Mouse (Mus musculus) ES-E14 (cell line): Measurements from ENCODE around the gene Gipc3. TPM values are rescaled to one million over a fixed set of nuclear protein-coding genes. Genes with fewer than 3 reads are reported as not detected.

Experiments used
- DNase-seq: peaks from one replicate; pipeline ENCODE4 v3.0.0-alpha.2; 2013; ENCODE audit warnings: low read depth, low spot score
- H3K27ac ChIP-seq: 2 replicates; pipeline ENCODE4 v1.5.1; 2012; ENCODE audit warnings: low read depth, mild to moderate bottlenecking, low read length, moderate library complexity, mixed read lengths; ENCODE audit not compliant: poor library complexity, insufficient read depth, severe bottlenecking
- H3K36me3 ChIP-seq: 2 replicates; pipeline ENCODE4 v1.6.1; 2012; ENCODE audit warnings: mild to moderate bottlenecking, low read length, moderate library complexity, mixed read lengths; ENCODE audit not compliant: control insufficient read depth, poor library complexity, insufficient read depth, severe bottlenecking
- H3K4me1 ChIP-seq, 2 experiments: fragments of 150-350 bp in 1 of 2; sonication (generic) in 1 of 2; 2 replicates each; pipeline ENCODE4 v1.6.1; 2012; ENCODE audit warnings: low read length in 2 of 2, mild to moderate bottlenecking in 1 of 2, mixed read lengths in 1 of 2; ENCODE audit not compliant: control insufficient read depth in 2 of 2, insufficient read depth in 2 of 2, poor library complexity in 1 of 2
- H3K4me3 ChIP-seq, 2 experiments: fragments of 150-350 bp in 1 of 2; sonication (generic) in 1 of 2; 2 replicates each; pipeline ENCODE4 v1.5.1; 2012; ENCODE audit warnings: low read length in 2 of 2, low read depth in 1 of 2, mild to moderate bottlenecking in 1 of 2, mixed read lengths in 1 of 2; ENCODE audit not compliant: insufficient read depth in 1 of 2, poor library complexity in 1 of 2, severe bottlenecking in 1 of 2
- H3K9ac ChIP-seq: 2 replicates; pipeline ENCODE4 v1.6.1; 2012; ENCODE audit warnings: low read depth, mild to moderate bottlenecking, low read length, mixed read lengths; ENCODE audit not compliant: poor library complexity, insufficient read depth, severe bottlenecking
- H3K9me3 ChIP-seq: fragments of 150-350 bp; sonication (generic); 2 replicates; pipeline ENCODE4 v1.6.1; 2012; ENCODE audit warnings: low read depth, mild to moderate bottlenecking, low read length; ENCODE audit not compliant: control insufficient read depth, insufficient read depth
- CHD2 ChIP-seq: IDR thresholded peaks from 2 replicates; pipeline ENCODE4 v1.6.1; 2014; ENCODE audit warnings: mild to moderate bottlenecking, low read depth, low read length, inconsistent platforms
- HCFC1 ChIP-seq: IDR thresholded peaks from 2 replicates; pipeline ENCODE4 v1.6.1; 2012; ENCODE audit warnings: low read length, inconsistent platforms, borderline replicate concordance; ENCODE audit not compliant: insufficient read depth
- MAFK ChIP-seq: IDR thresholded peaks from 2 replicates; pipeline ENCODE4 v1.6.1; 2014; ENCODE audit warnings: mild to moderate bottlenecking, low read depth, low read length, inconsistent platforms; ENCODE audit not compliant: insufficient read depth
- ZC3H11A ChIP-seq: IDR thresholded peaks from 2 replicates; pipeline ENCODE4 v1.6.1; 2012; ENCODE audit warnings: low read depth, mild to moderate bottlenecking, inconsistent platforms, low read length, borderline replicate concordance
- ZNF384 ChIP-seq: IDR thresholded peaks from 2 replicates; pipeline ENCODE4 v1.6.1; 2012; ENCODE audit warnings: low read depth, low read length, inconsistent platforms
- in situ Hi-C, 2 experiments: fragments of 600-800 bp; cut with MboI; formaldehyde crosslinking; loops; one replicate each; pipeline ENCODE4 v1.15.1; 2025; ENCODE audit warnings: low sequenced_read_pairs in 2 of 2, inconsistent platforms in 1 of 2; ENCODE audit not compliant: unreplicated experiment in 2 of 2
- total RNA-seq: library from RNA; depleted of rRNA; stranded (reverse); fragments of 300-350 nt; gene quantifications from 2 replicates; pipeline ENCODE4 v1.2.3, GENCODE M21; 2012

Gipc3 gene
- total RNA-seq, 1 experiment = 0.09 TPM

DNA sequence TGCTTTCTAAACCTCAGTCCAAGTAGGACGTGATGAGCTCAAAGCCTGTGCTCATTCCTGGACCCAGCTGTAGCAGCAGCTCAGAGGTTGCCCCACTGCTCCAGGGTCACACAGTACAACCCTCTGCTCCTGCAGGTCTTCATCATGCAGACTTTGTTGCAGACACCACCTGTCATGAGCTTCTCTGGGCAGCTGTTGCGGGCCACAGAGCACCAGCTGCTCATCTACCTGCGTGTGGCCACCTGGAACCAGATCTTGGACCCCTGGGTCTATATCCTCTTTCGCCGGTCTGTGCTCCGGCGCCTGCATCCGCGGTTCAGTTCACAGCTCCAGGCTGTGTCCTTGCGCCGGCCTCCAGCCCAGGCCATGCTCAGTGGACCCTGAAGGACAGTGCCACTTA lies 8.7 kb downstream of the Gipc3 start:
- H3K27ac ChIP-seq = no peak overlapping the region
- in situ Hi-C loops = no loop called here
- H3K36me3 ChIP-seq = no peaks in the 10 kb centered on the region
- H3K4me1 ChIP-seq = peaks cover 0 to 27% of the 10 kb centered on the region in 2 experiments; a peak in 1 of 4 replicates
- no peak overlapping the region for H3K4me3 ChIP-seq
- H3K9me3 ChIP-seq = no peaks in the 10 kb centered on the region
- DNase-seq = no peak
- H3K9ac ChIP-seq = no peak overlapping the region
- TF ChIP-seq CHD2 (no peak), HCFC1 (no peak), ZNF384 (no peak), MAFK (no peak), ZC3H11A (no peak)

DNA sequence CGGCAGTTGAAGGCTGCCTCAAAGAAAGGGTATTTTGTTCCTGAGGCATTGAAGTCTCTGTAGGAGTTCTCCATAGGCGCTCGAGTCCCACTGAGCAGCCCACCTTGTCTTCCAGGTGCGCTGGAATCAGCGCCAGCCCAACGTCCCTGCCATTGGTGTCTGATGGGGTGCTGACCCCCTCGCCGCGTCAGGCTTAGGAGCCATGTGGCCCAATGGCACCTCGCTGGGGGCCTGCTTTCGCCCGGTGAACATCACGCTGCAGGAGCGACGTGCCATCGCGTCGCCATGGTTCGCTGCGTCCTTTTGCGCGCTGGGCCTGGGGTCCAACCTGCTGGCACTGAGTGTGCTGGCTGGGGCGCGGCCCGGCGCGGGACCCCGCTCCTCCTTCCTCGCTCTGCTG lies 10.8 kb downstream of the Gipc3 start:
- H3K9me3 ChIP-seq = no peaks in the 10 kb centered on the region
- in situ Hi-C loops = no loop called here
- H3K9ac ChIP-seq = peak overlapping the region; percentile 45
- 0 out of 2 replicates have a peak, but pooled peaks cover under 1% of the 10 kb centered on the region for H3K36me3 ChIP-seq
- no peak for DNase-seq
- peak overlapping the region; percentile 48 to 63 for H3K4me3 ChIP-seq
- H3K27ac ChIP-seq = no peak overlapping the region
- no peak for TF ChIP-seq HCFC1
- no peak for TF ChIP-seq CHD2
- no peak for TF ChIP-seq ZNF384
- no peak for TF ChIP-seq MAFK
- TF ChIP-seq ZC3H11A = no peak
- peaks cover 5 to 35% of the 10 kb centered on the region in 2 experiments; a peak in 3 of 4 replicates for H3K4me1 ChIP-seq

DNA sequence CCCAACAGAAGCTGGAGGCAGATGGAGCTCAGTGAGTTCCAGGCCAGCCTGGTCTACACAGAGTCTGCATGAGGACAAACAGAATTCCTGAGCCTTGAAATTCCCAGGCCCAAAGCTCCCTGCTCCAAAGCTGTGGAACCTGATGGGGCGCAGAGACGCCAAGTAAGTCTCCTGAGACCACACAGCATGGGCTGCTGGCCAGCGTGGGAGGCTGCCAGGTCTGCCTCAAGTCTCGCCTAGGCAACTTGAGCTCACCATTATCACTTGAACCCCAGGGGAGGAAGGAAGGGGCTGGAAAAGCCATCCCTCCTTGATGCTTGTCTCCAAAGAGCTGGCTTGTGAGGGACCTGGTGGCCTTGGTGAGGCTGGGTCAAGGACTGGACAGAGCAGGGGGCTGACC lies 13.1 kb downstream of the Gipc3 start:
- no peak for DNase-seq
- peaks cover 23% of the 10 kb centered on the region for H3K36me3 ChIP-seq
- H3K4me3 ChIP-seq = no peak overlapping the region
- H3K27ac ChIP-seq = no peak overlapping the region
- H3K4me1 ChIP-seq = peaks cover 5 to 32% of the 10 kb centered on the region in 2 experiments; a peak in 3 of 4 replicates
- H3K9me3 ChIP-seq = no peaks in the 10 kb centered on the region
- no peak overlapping the region for H3K9ac ChIP-seq
- TF ChIP-seq MAFK = no peak
- TF ChIP-seq CHD2 = no peak
- no peak for TF ChIP-seq ZNF384
- TF ChIP-seq HCFC1 = no peak
- TF ChIP-seq ZC3H11A = no peak
- in situ Hi-C loops = no loop called here

DNA sequence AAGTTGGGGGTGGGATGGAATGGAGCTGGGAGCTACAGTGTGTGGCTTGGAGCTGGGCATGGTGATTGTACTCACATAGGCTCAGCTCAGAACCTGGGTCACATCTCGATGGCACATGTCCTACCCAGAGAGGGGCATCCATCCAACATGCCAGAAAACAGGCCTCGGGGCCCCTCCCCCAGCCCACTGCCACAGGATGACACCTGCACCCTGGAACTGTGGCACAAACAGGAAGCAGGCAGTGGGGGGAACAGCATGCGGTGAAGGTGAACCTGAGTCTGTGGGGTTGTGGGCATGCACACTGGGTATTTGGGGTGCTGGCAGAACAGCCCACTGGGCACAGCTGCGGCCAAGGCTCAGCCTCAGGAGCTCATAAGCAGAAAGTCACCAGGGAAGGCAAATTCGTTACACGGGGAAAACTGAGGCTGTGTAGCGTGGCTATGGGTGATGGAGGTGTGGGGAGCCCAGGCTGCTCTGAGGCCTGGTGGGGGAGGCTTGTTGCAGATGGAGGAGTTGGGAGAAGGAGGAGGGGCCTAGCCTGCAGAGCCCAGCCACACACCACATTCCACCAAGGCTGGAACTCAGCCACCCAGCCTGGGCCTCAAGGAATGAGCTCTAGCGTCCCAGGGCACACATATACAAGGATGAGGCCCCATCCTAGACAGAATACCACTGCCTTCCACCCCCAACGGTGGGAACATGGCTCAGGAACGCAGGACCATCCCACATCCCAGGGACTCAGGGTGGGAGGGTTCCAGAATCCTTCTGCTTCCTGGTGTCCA lies 13.7 kb downstream of the Gipc3 start:
- DNase-seq = no peak
- Histone ChIP-seq H3K9me3 (no peaks in the 10 kb centered on the region), H3K4me3 (no peak overlapping the region), H3K36me3 (peaks cover 29% of the 10 kb centered on the region), H3K27ac (no peak overlapping the region), H3K4me1 (peaks cover 5 to 27% of the 10 kb centered on the region in 2 experiments; a peak in 3 of 4 replicates), H3K9ac (no peak overlapping the region)
- in situ Hi-C loops = no loop called here
- no peak for TF ChIP-seq ZC3H11A
- TF ChIP-seq MAFK = no peak
- no peak for TF ChIP-seq HCFC1
- TF ChIP-seq ZNF384 = no peak
- no peak for TF ChIP-seq CHD2
